Mouse (Mus musculus) right cerebral cortex, postnatal 36 days (tissue): ENCODE measurements around the gene Pus7.

Experiments used
- DNase-seq, 2 experiments: peaks; one replicate each; pipeline ENCODE4 v3.0.0; 2022; ENCODE audit warnings: low spot score in 2 of 2, mixed read lengths in 1 of 2

Pus7 gene

DNA sequence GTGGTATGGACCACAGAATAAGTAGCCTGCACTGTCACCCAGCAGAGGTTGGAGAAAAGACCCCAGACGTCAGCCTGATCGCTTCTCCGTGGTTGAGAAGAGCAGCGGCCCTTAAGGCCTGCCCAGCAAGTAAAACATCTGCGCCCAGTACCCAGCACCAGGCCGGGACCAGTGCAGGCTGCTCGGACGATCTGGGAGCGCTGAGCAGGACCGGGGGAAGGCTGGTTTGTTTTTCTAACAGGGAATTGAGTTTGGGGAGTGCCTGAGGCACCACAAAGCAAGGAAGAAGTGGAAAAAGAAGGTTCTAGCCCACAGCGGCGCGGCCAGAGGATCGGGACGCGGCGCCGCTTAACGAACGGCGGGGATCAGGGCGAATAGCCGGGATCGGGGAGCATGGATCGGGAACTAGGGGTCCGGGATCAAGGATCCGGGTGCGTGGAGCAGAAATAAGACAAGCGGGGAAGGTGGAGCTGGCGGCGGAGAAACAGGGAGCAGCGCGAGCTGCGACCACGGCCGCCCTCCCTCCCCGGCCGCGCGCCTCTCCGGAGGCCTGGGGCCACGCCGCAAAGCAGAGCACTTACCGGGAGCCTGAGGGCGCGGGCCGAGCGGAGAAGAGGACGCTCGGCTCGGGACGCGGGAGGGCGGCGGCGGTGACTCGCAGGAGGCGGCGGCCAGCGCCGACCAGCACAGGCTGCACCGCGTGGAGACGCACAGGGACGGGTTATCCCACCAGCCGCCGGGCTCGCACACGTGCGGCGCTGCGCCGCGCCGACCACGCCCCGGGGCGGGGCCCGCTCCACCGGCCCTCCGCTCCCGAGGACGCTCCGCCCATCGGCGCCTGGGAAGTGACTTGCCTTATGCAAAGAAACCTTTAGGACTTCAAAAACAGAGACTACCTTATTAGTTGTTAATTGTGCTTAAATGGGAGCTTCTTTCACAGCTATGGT, at the start of gene Pus7:
TSS of gene Pus7 (minus strand) at position 781 of the 947 bp plus-strand sequence.
- peak; percentile 77 to 79 for DNase-seq

DNA sequence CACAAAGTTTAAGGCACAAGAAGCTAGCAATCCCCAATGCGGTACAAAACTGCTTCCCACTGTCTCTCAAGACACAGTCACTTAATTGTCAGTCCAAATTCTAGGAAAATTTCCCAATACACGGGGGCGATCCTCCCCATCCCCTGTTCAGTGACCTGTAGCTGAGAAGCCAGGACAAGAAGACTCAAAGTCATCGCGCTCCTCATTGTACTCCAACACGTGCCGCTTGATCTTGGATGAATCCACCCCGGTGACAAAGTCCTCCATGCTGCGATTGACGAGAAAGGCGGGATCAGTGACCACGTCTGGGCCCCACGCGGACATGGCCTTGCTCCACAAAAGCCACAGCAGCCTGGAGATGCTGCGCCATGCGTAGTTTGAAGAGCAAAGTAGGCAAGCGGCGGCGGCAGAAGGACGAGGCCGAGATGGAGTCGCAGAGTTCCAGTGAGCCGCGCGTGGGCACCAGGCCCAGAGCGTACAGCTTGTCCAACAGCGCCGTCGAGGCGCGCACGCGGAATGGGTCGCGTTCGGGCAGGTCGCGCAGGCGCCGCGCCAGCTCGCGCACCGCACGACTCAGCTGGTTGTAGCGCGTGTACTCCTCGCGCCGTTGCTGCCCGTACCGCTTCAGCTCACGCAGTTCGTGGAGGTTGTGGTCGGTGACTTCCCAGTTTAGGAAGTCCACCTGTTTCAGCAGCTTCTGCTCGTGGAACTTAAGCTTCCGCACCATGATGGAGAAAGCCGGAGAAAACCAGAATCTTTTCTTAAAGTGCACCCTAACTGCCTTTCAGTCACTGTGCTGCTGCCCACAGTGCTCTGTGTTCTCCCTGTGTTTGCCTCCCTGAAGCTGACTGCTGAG, 47.6 kb upstream of the Pus7 start:
- no peak for DNase-seq

DNA sequence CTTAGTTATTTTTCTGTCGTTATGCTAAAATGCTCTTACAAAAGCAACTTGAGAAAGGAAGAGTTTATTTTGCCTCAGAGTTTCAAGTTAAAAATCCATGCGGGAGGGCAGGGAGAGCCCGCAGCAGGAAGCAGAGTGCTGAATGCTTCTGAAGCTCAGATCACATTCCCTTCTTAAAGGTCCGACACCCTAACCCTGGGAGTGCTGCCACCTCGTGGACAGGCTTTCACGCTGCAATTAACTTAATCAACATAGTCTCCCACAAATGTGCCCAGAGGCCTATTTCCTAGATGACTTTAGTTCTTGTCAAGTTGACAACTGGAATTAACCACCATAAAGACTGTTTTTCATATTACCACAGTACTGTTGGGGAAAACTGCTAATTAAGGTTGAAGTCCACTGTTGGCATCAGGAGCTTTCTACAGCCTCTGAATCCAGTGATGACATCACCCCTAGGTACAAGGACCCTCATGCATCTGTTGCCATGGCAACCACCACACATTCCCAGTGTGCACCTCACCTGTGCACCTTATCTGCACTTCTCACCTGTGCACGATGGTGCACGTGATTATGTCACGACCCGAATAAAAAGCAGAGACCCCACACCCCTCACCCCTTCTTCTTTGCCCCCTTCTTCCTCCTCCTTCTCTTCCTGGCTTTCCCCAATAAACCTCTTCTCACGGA, 43.0 kb upstream of the Pus7 start:
- DNase-seq = no peak

DNA sequence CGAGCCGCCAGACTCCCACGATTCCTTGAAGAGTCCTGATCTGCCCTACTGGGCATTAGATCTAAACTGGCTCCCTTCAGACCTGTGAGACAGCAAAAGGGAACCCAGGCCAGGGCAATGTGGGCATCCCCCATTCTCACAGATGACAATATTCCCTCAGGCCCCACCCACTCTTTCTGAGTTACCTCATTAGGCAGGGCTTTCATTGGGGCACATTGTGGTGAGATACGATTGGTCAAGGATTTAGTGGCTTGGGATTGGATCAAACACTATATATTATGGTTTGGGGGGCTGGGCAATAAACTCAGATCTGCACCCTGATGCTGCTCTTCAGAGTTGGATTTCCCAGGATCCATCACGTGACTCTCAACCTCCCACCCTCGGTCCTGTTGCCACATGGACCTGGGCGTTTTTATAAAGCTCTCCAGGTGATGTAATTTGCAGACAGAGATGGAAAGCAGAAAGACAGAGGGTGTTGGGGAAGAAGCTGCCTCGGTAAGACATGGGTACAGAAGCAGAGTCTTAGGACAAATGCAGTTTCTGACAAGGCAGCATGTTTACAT, 40.7 kb upstream of the Pus7 start:
- DNase-seq = no peak

DNA sequence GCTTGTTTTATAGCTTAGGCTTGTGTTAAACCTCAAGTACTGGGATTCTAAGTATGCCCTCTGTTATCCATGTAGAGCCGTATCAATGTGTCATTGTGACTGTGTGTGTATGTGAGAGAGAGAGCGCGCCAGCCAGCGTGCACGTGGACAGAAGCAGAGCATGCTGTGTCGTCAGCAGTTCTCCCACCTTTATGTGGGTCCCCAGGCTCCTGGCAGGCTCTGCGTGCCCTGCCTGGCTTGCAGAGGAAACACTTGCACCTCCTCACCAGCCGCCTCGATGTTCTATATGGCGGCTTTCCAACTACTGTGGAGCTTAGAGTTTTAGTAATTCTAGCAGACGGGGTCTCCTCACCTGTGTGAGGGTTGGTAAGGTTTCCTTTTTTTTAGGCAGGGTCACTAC, 38.8 kb upstream of the Pus7 start:
- DNase-seq = no peak

DNA sequence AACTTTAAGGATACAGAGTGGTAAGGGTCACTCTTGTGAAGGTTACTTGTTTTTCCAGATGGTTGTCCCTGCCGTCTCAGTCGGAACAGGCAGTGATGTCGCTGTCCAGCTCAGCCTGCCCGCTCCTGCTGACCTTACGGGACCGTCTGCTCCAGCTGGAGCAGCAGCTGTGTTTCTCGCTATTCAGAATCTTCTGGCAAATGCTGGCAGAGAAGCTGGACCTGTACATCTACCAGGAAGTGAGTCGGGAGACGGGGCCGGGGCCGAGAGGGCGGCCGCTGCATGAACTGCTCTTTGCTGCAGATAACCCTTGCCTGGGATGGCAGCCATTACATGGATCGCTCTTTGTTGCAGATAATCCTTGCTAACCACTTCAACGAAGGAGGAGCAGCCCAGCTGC, 33.2 kb upstream of the Pus7 start:
- peak in 1 of 2 experiments; percentile 11 for DNase-seq

DNA sequence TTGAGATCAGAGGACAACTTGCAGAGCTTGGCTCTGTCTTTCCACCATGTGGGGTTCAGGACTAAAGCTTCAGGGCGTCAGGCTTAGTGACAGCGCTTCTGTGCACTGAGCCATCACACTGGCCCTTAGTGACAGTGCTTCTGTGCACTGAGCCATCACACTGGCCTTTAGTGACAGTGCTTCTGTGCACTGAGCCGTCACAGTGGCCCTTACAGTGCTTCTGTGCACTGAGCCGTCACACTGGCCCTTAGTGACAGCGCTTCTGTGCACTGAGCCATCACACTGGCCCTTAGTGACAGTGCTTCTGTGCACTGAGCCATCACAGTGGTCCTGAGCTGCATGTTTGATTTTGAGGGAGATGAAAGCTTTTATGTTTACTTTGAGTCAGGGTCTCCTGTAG, 31.3 kb upstream of the Pus7 start:
- DNase-seq = no peak

DNA sequence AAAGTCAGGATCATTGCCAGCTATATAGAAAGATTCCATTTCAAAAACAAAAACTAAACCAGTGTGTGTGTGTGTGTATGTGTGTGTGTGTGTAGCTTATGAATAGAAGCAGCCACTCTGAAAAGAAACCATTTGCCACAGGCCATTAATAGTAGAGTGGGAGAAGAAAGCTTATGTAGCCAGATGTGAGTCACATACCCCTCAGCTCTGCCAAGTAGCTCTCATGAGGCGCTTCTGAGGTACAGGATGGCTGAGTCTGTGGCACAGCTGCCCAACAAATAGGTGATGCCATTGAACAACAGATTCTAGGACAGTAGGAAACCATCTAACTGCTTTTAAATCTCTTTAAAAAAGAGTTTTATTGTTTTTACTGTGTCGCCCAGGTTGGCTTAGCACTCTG, 9.2 kb upstream of the Pus7 start:
- no peak for DNase-seq

DNA sequence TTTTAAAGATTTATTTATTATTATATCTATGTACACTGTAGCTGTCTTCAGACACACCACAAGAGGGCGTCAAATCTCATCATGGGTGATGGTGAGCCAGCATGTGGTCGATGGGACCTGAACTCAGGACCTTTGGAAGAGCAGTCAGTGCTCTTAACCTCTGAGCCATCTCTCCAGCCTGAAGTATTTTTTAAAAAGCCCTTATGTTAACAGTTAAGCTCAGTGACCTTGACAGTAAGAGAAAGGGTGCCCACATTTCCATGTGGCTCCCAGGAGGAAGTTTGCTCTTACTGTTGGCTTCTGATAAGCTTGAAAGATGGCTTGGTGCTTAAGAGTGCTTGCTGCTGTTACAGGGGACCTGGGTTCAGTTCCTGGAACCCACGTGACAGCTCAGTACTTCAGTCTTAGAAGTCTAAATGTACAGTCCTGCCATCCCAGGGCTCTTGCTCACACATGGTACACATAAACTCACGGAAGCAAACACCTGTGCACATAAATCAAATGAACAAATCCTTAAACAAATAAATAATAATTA, 5.6 kb upstream of the Pus7 start:
- no peak for DNase-seq

DNA sequence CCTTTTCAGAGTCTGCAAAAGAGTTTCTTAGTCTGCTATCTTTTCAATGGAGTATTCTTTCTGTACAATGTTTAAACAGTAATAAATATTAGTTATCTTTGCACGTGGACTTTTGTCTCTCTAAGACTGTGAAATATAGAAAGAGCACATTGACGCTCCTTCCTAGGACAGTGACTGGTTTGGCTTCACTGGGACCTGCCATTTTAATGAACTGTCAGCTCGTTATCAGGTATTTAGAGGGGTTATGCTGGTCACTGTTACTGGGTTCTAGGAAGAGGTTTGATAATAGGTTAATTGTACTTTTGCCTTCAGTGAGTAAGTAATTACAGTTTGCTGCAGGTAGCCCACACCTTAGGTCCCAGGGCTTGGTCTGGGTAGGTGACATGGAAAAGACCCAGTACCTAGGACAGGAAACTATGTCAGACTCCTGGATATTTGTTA, 4.9 kb upstream of the Pus7 start:
- no peak for DNase-seq

DNA sequence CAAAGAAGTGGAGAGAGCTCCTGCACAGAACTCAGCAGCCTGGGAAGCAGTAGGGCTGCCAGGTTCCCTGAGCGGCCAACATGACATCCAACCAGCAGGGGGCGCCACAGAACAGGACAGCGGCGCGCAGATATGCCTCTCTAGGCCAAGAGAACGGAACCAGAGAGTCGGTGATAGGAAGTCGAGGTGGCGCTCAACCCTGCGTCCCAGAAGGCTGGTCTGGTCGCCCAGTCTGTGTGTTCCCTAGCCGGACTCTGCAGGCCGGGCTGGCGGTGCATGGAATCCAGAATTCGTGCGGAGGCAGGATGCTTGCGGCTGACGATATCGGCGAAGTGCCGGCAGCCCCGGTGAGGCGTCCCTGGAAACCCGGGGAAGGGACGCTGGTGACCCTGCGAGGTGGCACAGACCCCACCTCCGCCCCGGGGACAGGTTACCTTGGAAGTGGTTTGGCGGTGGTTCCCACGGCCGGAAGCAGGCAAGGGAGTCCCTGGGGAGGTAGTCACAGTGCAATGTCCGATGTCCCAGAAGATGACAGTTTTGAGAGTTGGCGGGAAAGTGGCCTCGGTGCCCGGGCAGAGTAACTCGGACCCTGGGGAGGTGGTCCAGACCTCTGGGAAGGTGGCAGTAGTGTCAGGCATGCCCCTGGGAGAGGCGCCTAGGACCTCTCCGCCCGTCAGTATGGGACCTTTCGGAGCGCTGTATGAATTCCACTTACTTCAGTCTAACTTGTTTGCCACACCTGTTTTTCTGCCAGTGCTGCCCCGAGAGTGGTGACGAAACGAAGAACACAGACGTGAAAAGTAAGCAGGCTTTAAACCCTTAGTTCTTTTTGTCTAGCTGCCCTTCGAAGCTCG, 4.3 kb upstream of the Pus7 start, which contains the start of gene Rint1:
TSS of gene Rint1 (plus strand) at position 176 of the 854 bp plus-strand sequence.
- peak; percentile 87 to 91 for DNase-seq

DNA sequence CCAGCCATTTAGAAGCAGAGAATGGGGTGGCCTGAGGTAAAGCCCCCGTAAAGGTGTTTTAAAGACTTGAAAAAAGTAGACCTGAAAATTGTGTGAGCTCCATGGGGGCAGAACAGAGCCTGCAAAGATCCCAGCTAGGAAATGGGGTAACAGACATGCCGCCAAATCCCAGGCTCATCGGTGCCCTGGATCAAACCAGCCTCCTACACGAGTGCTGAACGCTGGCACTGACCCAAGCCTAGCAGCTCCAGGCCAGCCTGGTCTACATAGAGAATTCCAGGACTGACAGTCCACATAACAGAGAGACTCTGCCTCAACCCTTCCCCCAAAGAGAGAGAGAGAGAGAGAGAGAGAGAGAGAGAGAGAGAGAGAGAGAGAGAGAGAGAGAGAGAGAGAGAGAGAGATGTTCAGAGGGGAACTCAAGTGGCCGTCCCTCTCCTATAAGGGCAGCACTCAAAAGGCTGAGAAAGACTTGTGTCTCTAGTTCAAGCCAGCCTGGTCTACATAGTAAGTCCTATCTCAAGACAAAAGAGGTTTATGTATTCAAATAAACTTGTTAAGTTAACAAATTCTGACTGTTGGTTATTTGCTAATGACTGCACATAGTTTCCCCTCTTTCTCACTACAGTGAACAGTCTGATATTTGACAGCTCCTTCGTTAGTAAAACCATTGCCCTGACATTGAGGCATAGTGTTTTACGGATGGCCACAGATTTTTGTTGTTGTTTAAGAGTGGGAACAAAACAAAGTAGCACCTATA, 1.3 kb downstream of the Pus7 start:
- DNase-seq = no peak

DNA sequence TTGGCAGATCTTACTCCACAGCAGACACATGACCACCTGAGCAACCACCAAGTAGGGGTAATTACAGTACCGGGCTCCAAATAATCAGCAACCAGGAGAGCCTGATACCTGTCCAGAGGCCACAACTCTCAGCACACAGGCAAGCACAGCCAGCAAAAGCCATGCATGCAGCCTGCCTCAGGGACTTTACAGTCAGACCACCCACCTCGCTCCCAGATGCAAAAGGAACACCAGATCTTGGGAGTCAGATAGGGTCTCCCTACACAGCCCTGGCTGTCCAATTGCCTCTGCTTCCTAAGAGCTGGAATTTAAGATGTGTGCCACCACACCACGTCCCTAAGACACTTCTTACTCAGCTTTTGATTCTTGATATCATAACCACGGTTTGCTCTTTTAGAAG, 2.3 kb downstream of the Pus7 start:
- DNase-seq = no peak

DNA sequence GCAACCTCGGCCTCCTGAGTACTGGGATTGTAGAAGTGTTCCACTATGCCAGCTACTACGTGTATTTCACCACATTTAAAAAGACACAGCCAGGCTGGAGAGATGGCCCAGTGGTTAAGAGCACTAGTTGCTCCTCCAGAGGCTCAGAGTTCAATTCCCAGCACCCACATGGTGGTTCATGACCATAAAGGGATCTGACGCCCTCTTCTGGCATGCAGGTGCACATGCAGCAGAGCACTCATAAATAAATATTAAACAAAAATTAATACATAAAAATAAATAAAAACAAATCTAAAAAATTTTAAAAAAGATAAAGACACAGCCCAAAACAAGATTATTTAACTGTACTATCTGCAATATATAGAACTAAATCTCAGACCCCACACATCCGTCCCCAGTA, 3.0 kb downstream of the Pus7 start:
- no peak for DNase-seq

DNA sequence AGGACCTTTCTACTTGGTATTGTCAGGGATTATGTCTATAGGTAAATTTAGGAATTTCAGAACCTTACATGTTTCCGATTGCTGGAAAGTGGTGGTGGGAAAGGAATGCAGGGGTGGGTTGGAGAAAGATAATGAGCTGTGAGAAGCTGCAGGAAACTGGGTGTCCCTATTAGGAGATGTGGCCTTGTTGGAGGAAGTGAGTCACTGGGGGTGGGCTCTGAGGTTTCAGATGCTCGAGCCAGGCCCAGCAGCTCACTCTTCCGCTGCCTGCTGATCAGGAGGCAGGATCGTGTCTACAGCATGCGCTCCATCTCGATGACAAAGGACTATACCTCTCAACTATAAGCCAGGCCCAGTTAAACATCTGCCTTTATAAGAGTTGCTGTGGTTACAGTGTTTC, 9.3 kb downstream of the Pus7 start:
- no peak for DNase-seq

DNA sequence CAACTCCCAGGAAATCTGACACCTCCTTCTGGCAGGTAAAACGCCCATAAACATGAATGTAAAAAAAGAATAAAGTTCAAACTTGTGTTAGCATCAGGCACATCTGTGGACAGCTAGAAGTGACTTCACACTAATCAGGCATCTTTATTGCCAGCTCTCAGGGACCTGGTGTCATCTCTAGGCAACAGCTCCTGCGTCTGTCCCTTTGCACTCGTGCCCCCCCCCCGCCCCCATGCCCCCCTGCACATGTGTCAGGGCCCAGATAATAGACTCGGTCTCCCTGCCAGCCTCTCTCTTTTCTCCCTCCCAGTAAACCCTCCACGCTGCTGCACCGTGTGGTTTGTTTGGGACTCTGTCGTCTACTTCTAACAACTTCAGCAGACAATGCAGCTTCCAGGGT, 12.4 kb downstream of the Pus7 start:
- DNase-seq = no peak

DNA sequence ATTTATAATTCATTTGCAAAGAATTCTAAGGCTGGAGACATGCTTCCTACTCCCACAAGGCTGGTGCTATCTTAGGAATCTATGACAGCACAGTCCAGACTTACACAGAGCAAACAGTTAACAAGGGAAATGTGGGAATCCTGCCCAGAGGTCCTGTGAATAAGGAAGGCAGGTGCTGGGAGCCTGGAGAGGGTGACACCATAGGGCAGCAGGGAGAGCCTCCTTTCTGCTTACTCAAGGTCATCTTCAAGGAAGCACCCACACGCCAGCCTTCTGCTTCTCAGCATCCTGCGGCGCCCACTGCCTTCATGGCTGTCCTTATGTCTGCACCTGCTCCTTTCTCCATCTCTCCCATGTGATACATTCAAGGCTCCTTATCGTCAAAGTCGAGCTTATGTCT, 19.0 kb downstream of the Pus7 start:
- peak; percentile 45 to 51 for DNase-seq

DNA sequence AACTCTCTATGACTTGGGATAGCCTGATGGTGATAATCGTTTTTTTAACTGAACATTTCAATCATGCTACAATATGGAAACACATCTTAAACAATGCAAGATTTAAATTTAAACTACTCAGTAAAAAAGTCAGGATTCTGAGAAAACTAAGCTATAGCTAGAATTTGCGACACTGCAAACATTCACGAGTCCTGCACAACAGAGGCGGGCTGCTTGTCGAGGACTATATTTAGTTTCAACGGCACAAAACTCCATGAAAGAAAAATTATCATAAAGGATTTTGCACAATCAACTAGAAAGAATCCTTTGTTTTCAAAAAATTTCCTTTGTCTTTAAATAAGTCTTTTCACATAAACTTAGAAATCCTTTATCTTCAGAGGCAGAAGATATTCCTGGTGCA, 21.0 kb downstream of the Pus7 start:
- DNase-seq = no peak

DNA sequence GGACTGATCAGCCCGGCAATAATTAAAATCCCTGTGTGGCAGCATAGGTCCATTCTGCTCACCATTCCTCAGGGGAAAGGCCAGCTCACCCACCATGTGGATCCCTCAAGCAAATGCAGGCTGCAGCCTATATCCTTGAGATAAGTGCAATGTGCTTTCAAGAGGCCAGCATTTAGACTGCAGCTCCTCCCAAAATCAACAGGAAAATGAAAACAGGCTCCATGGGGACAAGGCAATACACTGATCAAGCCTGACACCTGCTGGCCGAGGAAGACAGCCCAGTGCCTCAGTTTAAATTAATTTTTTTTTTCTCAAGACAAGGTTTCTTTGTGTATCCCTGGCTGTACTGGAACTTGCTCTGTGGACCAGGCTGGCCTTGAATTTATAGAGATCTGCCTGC, 24.9 kb downstream of the Pus7 start:
- peak in 1 of 2 experiments; percentile 14 for DNase-seq

DNA sequence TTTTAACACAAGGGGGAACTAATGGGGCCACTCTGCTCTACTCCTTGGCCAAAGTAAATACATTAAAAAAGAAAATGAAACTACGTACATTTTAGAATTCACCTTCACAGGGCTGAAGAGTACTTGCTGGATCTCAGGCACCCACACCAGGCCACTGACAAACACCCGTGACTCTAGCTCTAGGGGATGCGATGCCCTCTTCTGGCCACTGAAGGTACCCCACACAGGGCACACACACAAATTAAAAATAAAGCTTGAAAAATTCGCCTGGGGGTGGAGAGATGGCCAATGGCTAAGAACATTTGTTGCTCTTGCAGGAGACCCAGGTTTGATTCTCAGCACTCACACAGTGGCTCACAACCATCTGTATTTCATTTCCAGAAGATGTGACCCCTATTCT, 27.1 kb downstream of the Pus7 start:
- DNase-seq = no peak
